Mouse (Mus musculus) lung, postnatal 0 days (tissue): ENCODE measurements around the gene Tmod3. TPM values are rescaled to one million over a fixed set of nuclear protein-coding genes. Genes with fewer than 3 reads are reported as not detected.

Experiments
- ATAC-seq: fragments of 200-750 bp; cut with Nextera tagmentation; 2 replicates; pipeline ENCODE4 v1.8.0; 2017; ENCODE audit warnings: moderate library complexity
- DNase-seq: peaks from one replicate; pipeline ENCODE4 v3.0.0-alpha.2; 2016; ENCODE audit warnings: low spot score
- H3K27ac ChIP-seq: fragments of 300-500 bp; sonication (generic); 2 replicates; pipeline ENCODE4 v1.5.1; 2014; ENCODE audit warnings: antibody characterized with exemption, mild to moderate bottlenecking, low read length, mixed read lengths
- H3K27me3 ChIP-seq: fragments of 300-500 bp; sonication (generic); replicated peaks from 2 replicates; pipeline ENCODE4 v1.6.1; 2014; ENCODE audit warnings: low read length, mixed read lengths; ENCODE audit not compliant: insufficient read depth
- H3K36me3 ChIP-seq: fragments of 300-500 bp; sonication (generic); 2 replicates; pipeline ENCODE4 v1.6.1; 2014; ENCODE audit warnings: low read length, mixed read lengths; ENCODE audit not compliant: insufficient read depth
- H3K4me1 ChIP-seq: fragments of 300-500 bp; sonication (generic); 2 replicates; pipeline ENCODE4 v1.6.1; 2014; ENCODE audit warnings: antibody characterized with exemption, low read depth, low read length, mixed read lengths; ENCODE audit not compliant: insufficient read depth
- H3K4me2 ChIP-seq: fragments of 300-500 bp; sonication (generic); replicated peaks from 2 replicates; pipeline ENCODE4 v1.6.1; 2014; ENCODE audit warnings: low read depth, mild to moderate bottlenecking, low read length, moderate library complexity, mixed read lengths
- H3K4me3 ChIP-seq: fragments of 300-500 bp; sonication (generic); 2 replicates; pipeline ENCODE4 v1.5.1; 2014; ENCODE audit warnings: low read depth, low read length
- H3K9ac ChIP-seq: fragments of 300-500 bp; sonication (generic); replicated peaks from 2 replicates; pipeline ENCODE4 v1.6.1; 2014; ENCODE audit warnings: low read depth, mild to moderate bottlenecking
- H3K9me3 ChIP-seq: fragments of 300-500 bp; sonication (generic); 2 replicates; pipeline ENCODE4 v1.6.1; 2016; ENCODE audit warnings: low read length, mixed read lengths
- CTCF ChIP-seq: IDR thresholded peaks from 2 replicates; pipeline ENCODE4 v1.5.1; 2016; ENCODE audit warnings: antibody characterized with exemption, mild to moderate bottlenecking
- EP300 ChIP-seq: IDR thresholded peaks from 2 replicates; pipeline ENCODE4 v1.6.1; 2016; ENCODE audit warnings: antibody characterized with exemption, mild to moderate bottlenecking, control low read depth
- WGBS: fragments of 180-500 bp; shearing (Covaris S2); extraction: QIAGEN DNeasy Blood & Tissue Kit; methylation state at CpG from one replicate; pipeline ENCODE4 v1.1.7; 2014; 5-methylcytosine and 5-hydroxymethylcytosine counted together
- polyA plus RNA-seq: library from polyadenylated mRNA; unstranded; fragments of >200 nt; fragmentation: Nextera tagmentation; extraction: Ambion mirVana; gene quantifications from 2 replicates; pipeline ENCODE4 v1.2.1, GENCODE M21; 2015

Tmod3 gene
- polyA plus RNA-seq, 1 experiment from 2014 or later: 183 TPM

DNA sequence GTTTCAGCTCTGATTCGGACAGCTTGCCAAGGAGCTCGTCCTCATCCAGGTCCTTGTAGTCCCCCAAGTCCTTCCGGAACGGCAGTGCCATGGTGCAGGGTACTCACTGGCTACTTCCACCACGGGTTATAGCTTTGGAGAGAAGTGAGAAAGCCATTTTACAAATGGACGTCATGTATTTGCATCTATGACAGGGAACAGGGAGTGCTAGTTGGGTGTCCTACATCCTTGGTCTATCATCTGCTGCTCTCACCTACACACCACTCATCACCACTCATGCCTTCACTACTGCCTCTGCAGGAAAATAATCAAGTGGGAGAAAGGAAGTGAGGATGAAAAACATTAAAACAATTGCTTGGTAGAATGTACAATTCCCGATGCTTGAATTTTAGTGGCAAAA, 27.0 kb downstream of the Tmod3 start:
- Histone ChIP-seq H3K4me1 (no peaks in the 10 kb centered on the region), H3K27ac (no peak overlapping the region), H3K4me3 (no peak overlapping the region), H3K27me3 (no peaks in the 10 kb centered on the region), H3K36me3 (peaks cover 3% of the 10 kb centered on the region; the same call in 1 of the 2 replicates), H3K9ac (no peak overlapping the region), H3K9me3 (no peaks in the 10 kb centered on the region), H3K4me2 (no peak overlapping the region)
- ATAC-seq (no peak), DNase-seq (no peak)
- WGBS: 84% methylated on average over 7 of the region's 7 CpGs
- no peak for TF ChIP-seq CTCF
- no peak for TF ChIP-seq EP300

DNA sequence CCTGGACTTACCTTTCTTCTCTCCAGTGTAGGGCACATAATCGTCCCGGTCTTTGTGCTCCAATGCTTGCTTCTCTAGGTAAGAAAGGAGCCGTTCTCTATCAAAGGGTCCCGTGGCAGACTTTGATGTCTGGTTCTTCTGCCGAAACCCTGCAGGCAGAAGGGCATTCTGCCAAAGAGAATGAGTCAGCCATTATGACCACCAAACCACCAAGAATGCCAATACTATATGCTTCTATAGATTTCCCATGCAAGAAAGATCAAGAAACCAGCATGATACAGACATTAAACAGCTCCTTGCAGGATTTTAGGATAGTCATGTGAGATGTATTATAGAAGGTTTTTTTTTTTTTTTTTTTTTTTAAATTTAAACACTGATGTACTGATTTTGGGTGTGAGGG, 30.1 kb downstream of the Tmod3 start:
- Histone ChIP-seq H3K36me3 (peaks cover 3% of the 10 kb centered on the region; the same call in 1 of the 2 replicates), H3K4me1 (no peaks in the 10 kb centered on the region), H3K27ac (no peak overlapping the region), H3K27me3 (no peaks in the 10 kb centered on the region), H3K9ac (no peak overlapping the region), H3K4me3 (no peak overlapping the region), H3K4me2 (no peak overlapping the region), H3K9me3 (no peaks in the 10 kb centered on the region)
- ATAC-seq: no peak
- 65% methylated on average over 5 of the region's 5 CpGs for WGBS
- TF ChIP-seq EP300 (no peak), CTCF (no peak)
- DNase-seq: no peak

DNA sequence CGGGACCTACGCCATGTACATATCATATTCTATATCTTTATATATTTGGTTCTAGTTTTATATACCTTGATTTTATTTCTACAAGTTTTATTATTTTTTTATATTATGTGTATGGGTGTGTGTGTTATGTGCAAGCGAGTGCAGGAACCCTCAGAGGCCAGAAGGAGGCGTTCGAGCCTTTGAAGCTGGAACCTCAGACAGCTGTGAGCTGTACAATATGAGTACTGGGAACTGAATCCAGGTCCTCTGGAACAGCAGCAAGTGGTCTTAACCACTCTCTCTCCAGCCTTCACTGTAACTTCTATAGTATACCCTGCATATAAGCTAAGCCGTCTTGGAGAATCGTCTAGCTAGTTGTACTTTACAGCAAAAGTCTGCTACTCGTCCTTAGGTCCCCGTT, 31.4 kb downstream of the Tmod3 start:
- Histone ChIP-seq H3K36me3 (peaks cover 3% of the 10 kb centered on the region; the same call in 1 of the 2 replicates), H3K27me3 (no peaks in the 10 kb centered on the region)
- 98% methylated on average over 9 of the region's 9 CpGs for WGBS

DNA sequence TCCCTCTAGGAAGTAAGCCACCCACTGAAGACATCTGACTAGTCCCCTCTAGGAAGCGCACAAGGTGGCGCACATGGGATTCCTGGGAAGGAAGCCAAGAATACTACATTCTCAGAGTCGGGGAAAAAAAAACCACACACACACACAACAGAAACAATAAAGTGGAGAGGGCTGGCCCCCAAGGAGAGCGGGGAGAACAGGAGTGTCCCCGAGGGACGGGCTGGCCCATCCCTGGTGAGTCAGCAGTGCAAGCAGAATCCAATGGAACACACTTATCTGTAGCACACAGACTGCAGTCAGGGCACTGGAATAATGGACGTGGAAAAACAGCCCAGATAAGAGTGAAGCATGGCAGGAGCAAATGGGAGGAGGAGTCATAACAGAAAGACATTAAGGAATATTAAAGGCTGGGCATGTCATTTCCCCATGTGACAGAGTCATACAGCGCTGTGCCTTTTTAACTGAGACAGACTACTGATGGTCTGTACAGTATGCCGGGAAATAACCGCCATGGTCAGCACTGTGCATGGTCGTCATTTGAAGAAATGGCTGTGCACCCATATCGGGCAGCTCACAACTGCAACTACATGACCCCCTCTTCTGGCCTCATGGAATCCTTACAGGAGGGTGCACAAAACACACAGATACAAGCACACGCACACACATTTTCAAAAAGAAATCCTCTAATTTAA, 31.9 kb downstream of the Tmod3 start:
- ATAC-seq (peak; percentile 95), DNase-seq (peak; percentile 71)
- Histone ChIP-seq H3K9ac (no peak overlapping the region), H3K27me3 (no peaks in the 10 kb centered on the region), H3K36me3 (peaks cover 3% of the 10 kb centered on the region; the same call in 1 of the 2 replicates), H3K27ac (0 out of 2 replicates have a peak overlapping the region, but pooled peaks have one; percentile 27), H3K4me2 (no peak overlapping the region), H3K4me1 (no peaks in the 10 kb centered on the region), H3K9me3 (no peaks in the 10 kb centered on the region), H3K4me3 (no peak overlapping the region)
- peak; percentile 69 for TF ChIP-seq EP300
- TF ChIP-seq CTCF: peak; percentile 40; the same call in 1 of the 2 replicates
- 57% methylated on average over 13 of the region's 13 CpGs for WGBS

More for the DNA sequence above, 31.4 kb downstream of the Tmod3 start:
- Histone ChIP-seq H3K4me2 (no peak overlapping the region), H3K4me1 (no peaks in the 10 kb centered on the region), H3K9me3 (no peaks in the 10 kb centered on the region), H3K27ac (no peak overlapping the region), H3K4me3 (no peak overlapping the region), H3K9ac (no peak overlapping the region)
- ATAC-seq (no peak), DNase-seq (no peak)
- no peak for TF ChIP-seq EP300
- peak; percentile 18; the same call in 1 of the 2 replicates for TF ChIP-seq CTCF

DNA sequence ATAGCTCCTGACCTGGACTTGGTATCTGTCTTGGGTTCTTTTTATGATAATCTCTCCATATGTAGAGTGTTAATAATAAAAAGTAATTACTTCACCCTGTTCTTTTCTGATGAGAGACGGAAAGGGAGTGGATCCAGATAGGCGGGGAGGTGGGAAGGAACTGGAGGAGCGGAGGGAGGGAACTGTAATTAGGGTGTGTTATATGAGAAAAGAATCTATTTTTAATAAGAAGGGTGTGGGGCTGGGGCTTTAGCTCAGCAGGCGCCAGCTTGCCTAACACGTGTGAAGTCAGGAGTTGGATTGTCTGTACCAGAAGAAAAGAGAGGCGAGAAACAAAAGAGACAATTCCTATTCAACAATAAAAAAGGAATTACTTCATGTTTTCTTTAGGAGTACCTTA, 35.8 kb downstream of the Tmod3 start:
- DNase-seq: peak; percentile 46
- Histone ChIP-seq H3K9ac (no peak overlapping the region), H3K4me2 (no peak overlapping the region), H3K4me1 (no peaks in the 10 kb centered on the region), H3K36me3 (peaks cover 6% of the 10 kb centered on the region; the same call in 1 of the 2 replicates), H3K27me3 (no peaks in the 10 kb centered on the region), H3K9me3 (no peaks in the 10 kb centered on the region), H3K4me3 (no peak overlapping the region), H3K27ac (no peak overlapping the region)
- peak; percentile 45 for ATAC-seq
- WGBS: 59% methylated on average over 6 of the region's 6 CpGs
- TF ChIP-seq CTCF (no peak), EP300 (0 out of 2 replicates have a peak, but pooled peaks have one; percentile 22)

DNA sequence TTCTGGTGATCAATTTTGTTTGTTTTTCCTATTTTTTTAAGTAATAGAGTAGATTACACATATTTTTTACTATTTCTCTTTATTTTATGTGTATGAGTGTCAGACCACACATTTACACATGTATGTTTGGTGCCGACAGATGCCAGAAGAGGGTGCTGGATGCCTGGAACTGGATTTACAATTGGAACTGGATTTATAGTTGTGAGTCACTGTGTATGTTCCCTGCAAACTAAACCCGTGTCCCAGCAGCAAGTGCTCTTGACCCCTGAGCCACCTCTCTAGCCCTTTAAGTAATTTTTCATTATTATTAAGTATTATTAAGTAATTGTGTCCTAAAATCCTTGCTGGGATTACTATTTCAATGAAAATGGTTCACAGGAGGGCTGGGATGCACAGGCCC, 37.2 kb downstream of the Tmod3 start:
- no peaks in the 10 kb centered on the region for H3K9me3 ChIP-seq
- H3K4me2 ChIP-seq: no peak overlapping the region
- H3K4me1 ChIP-seq: no peaks in the 10 kb centered on the region
- no peaks in the 10 kb centered on the region for H3K27me3 ChIP-seq
- ATAC-seq (no peak; the same call in 1 of the 2 replicates), DNase-seq (peak; percentile 50)
- H3K36me3 ChIP-seq: peaks cover 15% of the 10 kb centered on the region; the same call in 1 of the 2 replicates
- H3K9ac ChIP-seq: no peak overlapping the region
- TF ChIP-seq EP300: no peak
- no peak; the same call in 1 of the 2 replicates for TF ChIP-seq CTCF
- H3K27ac ChIP-seq: peak overlapping the region; percentile 32; the same call in 1 of the 2 replicates
- WGBS: 57% methylated on average over 2 of the region's 2 CpGs
- H3K4me3 ChIP-seq: no peak overlapping the region
